Mouse (Mus musculus): ENCODE measurements around the gene Mtm1.

The Mtm1 gene

DNA sequence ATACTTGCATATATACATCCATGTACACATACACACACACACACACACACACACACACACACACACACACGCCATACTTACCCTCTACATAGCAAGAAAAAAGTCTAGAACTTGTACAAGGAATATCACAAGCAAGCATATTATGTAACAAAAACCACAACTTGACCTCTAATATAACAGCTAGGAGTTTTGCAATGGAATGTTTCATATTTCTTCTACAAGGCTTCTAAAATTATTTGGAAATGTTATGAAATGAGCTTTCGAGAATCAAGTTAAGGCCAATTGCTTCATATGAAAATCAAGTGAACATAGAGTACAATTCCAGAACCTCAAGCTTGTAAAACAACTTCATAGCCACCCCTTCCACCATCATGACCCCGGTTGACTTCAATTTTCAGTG is 74.9 kb downstream of the Mtm1 start:
- no peak for DNase-seq (ENCODE audit: low spot score in 2 of 2)

DNA sequence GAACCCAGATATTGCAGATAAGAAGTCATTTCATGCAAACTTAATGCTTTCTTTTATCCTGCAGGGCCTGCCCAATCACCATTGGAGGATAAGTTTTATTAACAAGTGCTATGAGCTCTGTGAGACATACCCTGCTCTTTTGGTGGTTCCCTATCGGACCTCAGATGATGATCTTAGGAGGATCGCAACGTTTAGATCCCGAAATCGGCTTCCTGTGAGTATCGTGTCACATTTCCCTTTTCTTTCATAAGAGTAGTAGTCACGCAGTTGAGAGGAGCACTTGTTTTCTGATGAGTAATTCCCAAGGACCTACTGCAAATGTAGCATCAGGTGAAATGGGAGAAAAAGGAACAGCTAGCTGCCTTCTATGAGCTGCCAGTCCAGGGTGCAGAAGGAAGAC is 76.5 kb downstream of the Mtm1 start:
- no peak for DNase-seq (ENCODE audit: low spot score in 2 of 2)

DNA sequence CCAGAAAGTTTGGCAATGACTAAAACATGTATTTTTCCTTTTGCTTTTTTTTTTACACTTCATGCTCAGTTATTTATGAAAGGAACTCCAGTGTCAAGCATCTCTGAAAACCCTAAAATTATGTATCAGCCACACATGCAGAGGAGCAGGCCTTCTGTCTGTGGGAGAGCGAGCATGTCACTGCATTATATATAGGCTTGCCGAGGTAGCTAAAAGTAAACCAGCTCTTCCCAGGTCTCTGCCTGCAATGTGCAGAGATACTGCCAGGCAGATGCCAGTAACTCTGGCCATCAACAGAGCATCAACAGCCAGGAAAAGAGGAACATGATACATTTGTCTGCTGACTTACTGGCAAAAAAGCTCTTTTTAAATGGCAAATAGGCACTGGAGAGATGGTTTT is 83.6 kb downstream of the Mtm1 start:
- no peak for DNase-seq (ENCODE audit: low spot score in 2 of 2)

DNA sequence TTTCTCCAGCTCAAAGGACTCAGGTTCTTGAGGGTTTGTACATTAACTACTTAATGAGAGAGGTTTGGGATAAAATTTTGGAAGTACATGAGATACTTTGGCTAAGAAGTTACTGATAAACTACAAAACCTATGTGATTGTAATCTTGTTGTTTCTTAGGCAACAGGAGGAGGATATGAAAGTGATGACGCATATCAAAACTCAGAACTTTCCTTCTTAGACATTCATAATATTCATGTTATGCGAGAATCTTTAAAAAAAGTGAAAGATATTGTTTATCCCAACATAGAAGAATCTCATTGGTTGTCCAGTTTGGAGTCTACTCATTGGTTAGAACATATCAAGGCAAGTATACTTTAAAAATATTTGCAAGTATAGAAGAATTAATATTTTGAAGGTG is 85.4 kb downstream of the Mtm1 start:
- no peak for DNase-seq (ENCODE audit: low spot score in 2 of 2)

DNA sequence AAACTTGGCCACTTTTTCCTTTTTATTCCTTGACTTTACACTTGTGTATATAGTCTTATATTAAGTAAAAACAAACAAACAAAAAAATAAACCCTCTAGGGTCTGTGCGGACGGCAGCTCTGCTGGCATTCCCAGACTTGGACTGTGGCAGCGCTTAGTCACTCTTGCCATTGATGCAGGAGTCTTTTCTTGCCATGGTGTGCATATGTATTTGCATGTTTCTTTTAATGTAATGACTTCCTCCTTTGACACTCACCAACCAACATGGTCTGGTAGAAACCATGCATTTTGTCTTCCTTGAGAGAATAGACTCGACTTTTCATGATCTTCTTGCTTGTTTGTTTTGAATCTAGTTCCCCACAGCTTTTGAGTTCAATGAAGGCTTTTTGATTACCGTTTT is 91.6 kb downstream of the Mtm1 start:
- DNase-seq (ENCODE audit: low spot score in 2 of 2) = no peak

DNA sequence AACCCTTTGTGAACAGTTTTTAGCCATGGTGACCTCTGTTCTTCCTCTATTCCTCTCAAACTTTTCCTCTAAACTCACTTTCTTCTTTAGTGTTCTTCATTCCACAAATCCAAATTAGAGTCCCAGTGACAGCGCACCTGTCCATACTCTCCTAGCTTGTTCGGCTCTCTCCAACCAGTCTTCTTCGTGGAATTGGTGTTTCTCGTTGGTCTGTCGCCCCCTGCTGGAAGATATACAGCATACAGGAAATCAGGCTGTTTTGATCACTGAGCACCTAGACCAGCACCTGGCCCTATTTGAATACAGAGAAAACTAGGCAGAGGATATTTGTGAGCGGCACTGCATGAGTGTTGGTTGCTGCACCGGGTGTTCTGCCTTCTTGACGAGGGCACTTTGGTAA is 100.7 kb downstream of the Mtm1 start:
- peak; percentile 10 to 62 for DNase-seq (ENCODE audit: low spot score in 2 of 2)

DNA sequence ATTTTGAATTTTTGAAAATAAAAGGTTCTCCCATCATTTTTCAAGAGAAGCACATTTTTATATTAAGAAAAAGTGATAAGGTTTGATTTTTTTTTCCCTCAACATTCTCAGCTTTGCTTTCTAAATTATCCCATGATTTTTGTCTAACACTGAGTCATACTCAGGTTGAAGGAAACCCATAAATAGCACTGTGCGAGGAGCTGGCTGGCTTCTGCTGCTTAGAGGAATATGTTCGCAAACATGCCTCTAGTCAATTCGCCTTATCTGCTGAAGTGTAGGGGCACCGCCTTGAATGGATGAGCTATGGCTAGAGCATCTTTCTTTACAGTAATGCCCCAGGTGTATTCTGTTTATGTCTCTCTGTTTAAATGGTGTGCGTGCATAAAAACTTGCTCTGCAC is 103.8 kb downstream of the Mtm1 start:
- DNase-seq (ENCODE audit: low spot score in 2 of 2) = no peak

DNA sequence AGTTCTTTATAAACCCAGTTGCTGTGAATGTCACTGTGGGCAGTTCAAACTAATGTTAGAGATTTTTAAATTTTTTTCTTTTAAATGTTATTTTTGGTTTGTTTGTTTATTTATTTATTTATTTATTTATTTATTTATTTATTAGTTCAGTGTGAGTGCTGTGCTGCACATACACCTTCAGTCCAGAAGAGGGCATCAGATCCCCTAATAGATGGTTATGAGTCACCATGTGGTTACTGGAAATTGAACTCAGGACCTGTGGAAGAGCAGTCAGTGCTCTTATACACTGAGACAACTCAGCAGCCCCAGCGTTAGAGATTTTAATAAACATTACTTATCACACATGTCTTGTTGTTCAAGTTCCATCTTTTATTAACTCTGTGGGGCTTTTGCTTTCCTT is 141.5 kb downstream of the Mtm1 start:
- no peak for DNase-seq (ENCODE audit: low spot score in 2 of 2)

DNA sequence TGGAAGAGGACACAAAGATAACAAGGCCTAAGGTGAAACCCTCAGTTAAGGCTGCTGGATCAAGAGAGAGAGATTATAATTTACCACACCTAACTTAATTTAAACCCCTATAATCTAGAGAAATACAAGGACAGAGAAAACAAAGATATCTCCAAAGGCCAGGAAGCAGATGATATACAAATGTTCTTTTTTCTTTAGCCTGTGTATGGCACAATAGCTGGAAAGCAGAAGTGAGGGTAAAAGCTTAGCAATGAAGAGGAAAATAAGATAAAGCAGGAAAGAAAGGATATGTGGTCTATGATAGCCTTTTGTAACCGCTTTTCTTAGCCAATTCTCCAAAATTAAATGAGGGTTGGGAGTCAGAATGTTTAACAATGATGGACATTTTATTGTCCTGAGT is 144.8 kb downstream of the Mtm1 start:
- DNase-seq (ENCODE audit: low spot score in 2 of 2) = no peak

DNA sequence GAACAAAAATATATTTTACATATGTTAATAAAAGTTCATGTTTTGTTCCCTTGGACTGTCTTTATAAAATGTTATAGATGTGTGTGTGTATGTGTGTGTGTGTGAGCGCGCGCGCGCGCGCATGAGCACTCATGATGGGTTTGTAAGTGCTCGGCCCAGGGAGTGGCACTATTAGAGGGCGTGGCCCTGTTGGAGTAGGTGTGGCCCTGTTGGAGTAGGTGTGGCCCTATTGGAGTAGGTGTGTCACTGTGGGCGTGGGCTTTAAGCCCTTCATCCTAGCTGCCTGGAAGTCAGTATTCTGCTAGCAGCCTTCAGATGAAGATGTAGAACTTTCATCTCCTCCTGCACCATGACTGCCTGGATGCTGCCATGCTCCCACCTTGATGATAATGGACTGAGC is 151.2 kb downstream of the Mtm1 start:
- peak in 1 of 2 experiments; percentile 17 for DNase-seq (ENCODE audit: low spot score in 2 of 2)

DNA sequence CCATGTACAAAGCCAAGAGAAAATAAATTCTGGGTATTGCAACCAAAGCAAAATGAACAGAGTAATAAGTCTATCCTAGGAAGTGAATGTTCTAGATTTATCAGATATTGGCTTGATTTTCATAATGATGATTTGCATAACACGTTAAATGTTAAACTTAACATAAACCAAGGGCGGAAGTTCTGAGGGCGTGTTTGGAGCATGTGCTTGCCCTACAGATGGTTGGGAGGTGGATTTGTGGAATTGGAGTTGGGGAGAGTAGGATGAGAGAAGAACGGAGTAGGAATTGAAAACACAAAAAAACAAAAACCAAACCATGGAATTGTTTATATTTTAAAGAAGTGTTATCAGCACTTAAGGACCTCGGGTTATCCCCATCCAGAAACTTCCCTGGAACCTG is 153.5 kb downstream of the Mtm1 start:
- DNase-seq (ENCODE audit: low spot score in 2 of 2) = no peak

DNA sequence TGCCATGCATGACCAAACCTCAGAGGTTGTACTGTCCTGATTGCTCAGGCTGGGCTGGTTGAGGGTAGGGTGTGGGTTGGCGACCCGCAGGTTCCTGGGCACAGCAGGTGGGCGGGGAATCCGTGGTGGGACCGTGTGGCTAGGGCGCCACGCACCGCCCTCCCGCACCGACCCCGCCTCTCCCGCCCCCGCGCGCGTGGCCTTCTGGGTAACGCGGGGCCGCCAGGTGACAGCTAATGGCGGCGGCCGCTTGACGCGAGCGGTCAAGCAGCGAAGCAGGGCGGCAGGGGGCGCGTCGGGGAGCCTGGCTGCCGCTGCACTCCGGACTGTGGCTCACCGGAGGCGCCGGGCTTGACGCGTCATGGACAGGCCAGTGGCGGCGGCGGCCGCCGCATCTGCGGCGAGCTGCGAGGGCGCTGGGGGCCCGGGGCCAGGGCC is 154.0 kb downstream of the Mtm1 start, which contains the start of gene Mtmr1:
TSS of gene Mtmr1 (plus strand) at position 207 of the 438 bp plus-strand sequence.
- peak; percentile 78 to 88 for DNase-seq (ENCODE audit: low spot score in 2 of 2)

DNA sequence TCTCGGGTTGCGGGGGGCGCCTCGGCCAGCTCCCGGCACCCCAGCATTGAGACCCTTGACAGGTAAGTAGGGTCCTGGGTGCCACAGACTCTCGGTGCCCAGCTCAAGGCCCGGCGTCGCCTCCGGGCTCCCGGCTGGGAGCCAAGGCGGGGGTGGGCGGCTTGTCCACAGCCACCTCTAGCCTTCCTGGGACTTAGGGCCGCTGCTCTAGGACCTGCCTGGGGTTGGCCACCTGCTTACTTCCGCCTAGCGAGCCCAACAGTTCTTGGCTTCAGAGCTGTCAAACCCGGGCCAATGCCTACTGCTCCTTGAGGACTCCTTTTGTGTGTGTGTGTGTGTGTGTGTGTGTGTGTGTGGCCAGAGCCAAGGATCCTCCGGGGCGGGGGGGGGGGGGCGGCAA is 154.4 kb downstream of the Mtm1 start:
- DNase-seq (ENCODE audit: low spot score in 2 of 2) = peak; percentile 13 to 67
